Mouse (Mus musculus): ENCODE results near the gene Tmem59l. TPM values are rescaled to one million over a fixed set of nuclear protein-coding genes. Genes with fewer than 3 reads are reported as not detected.
"Not testable (repeated sequence)": the region's sequence is repeated elsewhere in the genome, so short reads cannot be mapped to it uniquely, and the experiment has no call there.

Gene Tmem59l
- 100 to 1,000 TPM; 312 to 335 TPM for total RNA-seq (2021)

DNA sequence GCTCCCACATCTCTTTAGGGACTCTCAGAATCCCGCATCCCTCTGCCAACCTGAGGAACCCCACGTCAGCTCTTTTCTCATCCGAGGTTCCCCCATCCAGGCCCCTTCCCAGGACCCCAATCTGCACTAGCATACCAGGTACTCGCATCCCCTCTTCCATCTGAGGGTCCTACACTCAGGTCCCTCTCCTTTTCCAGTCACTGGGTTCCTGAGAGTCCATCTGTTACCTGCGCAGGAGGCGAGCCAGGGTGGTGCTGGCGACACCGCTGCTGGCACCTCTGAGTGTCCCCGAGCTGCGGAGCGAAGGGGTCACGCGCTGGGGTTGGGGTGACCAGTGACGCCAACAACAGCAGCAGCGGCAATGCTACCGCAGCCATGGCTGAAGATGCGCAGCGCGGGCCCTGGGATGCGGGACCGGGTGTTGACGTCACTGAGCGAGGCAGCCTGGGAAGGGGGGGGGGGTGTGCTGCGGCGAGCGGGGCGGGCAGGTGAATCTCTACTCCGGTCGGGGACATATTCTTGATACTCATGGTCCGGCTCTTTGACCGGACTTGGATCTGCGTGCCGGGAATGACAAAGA is at the start of gene Tmem59l:
Gene Tmem59l (minus strand): TSS at position 418 of the 580 bp plus-strand sequence.
- DNase-seq, result no peak

DNA sequence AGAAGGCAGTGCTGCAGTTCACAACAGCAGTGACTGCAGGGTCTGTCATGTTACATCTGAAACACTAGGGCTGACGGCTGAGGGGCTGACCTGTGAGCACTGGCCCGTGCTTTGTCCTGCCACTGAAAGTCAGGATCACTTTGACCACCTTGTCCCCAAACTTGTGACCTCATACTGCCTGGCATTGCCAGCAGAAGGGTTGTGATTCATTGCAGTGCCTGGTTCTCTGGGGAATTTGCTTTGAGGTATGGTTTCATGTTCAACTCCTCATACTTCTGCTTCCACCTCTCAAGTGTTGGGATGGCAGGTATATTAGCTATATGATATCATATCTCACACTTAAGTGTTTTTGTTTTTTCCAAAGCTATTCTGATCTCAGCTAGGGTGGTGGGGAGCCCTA is 48.5 kb upstream of the Tmem59l start:
- DNase-seq, result no peak

DNA sequence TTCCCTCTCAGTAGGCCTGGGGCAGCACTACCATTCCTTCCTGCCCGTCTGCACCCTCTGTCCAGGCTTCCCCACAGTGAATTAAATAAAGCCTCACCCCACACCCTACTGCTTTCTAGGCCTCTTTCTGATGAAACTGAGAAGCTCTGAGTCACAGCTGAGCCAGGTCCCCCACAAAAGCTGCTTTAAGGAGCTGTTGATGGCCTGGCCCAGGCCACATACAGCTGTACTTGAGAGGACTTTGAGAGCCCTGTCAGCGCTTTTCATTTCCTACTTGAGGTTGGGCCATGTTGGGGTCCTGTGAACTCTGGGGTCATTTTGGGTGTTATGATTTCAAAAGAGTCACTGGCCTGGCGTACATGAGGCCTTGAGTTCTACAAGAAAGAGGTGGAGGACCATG is 48.1 kb upstream of the Tmem59l start:
- no peak for DNase-seq

DNA sequence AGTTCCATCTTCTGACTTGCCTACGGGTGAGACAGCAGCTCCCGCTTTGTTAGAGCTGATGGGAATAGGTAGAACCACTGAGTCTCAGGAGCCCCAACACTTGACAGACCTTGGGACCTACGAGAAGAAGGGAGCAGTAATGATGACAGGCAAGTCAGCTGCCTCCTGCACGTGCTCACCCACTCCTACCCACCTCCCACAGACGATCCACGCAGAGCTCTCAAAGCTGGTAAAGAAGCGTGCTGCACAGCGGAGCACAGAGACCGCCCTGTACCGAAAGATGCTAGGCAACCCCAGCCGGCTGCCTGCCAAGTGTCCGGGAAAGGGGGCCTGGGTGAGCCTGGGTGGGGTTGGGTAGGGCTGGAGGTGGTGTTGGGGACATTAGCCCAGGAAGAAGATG is 47.1 kb upstream of the Tmem59l start:
- no peak for DNase-seq

DNA sequence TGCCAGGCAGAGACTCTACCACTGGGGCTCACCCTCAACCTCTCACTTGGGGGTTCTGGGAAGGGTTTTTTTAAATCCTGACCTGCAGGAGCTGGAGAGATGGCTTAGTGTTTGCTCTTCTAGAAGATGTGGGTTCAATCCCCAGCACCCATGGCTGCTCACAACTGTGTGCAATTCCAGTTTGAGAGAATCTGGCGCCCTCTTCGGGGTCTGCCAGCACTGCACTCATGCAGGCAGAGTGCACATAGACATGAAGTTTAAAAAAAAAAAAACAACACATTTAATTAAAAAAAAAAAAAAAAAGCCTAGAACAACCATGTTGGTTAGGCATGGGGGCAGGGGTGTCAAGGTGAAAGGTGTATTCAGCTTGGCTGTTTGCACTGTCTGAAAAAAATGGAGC is 43.2 kb upstream of the Tmem59l start:
- no peak for DNase-seq

DNA sequence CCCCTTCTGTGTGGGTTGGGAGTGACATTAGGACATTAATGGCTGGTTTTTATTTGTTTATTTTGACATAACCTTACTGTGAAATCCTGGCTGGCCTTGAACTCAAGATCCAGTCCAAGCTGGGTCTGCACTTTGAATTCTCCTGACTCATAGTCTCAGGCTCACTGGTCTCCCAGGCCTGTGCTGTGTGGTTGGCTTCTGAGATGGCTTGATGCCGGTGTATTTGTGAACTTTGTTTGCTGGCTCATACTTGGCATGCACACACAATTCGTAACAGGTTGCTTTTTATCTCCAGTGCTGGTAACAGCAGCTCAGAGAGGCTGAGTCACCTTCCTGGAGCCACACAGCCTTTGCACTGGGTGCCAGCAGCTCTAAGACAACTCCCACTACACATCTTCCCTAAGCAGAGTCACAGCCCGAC is 42.6 kb upstream of the Tmem59l start:
- no peak for DNase-seq

DNA sequence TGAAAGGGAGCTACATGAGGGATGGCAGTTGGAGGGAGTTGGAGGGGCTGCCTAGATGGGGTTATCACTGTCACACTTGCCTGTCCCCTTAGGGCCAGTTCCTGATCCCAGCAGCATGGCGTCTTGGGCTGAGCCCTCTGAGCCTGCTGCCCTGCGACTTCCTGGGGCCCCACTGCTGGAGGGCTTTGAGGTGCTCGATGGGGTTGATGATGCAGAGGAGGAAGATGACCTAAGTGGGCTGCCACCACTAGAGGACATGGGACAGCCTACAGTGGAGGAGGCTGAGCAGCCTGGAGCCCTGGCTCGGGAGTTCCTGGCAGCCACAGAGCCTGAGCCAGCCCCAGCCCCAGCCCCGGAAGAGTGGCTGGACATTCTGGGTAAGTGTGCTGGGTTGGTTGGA is 42.1 kb upstream of the Tmem59l start:
- DNase-seq, result no peak

DNA sequence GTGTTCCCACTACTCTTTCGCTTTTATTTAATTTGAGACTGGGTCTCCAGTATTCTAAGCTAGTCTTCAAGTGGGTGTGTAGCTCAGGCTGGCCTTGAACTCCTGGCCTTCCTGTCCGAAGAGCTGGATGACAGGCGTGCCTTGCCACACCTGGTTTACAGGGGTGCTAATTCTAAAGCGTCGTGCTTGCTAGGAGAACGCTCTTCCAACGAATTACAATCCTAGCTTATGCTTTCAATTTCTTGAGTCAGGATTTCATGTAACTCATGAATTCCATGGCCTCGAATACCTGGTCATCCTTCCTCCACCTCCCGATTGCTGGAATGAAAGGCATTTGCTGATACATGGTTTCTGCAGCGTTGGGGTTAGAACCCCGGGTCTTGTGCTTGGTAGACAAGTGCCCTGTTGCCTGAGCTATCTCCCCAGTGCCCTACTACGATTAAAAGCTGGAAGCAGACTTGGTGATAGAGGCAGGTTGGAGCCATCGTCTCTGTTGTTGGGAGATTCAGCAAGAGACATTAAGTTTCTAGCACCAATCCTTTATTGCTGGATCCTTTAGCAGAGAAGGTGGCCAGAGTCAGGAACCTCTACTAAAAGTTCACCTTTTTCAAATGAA is 41.1 kb upstream of the Tmem59l start:
- no peak for DNase-seq

DNA sequence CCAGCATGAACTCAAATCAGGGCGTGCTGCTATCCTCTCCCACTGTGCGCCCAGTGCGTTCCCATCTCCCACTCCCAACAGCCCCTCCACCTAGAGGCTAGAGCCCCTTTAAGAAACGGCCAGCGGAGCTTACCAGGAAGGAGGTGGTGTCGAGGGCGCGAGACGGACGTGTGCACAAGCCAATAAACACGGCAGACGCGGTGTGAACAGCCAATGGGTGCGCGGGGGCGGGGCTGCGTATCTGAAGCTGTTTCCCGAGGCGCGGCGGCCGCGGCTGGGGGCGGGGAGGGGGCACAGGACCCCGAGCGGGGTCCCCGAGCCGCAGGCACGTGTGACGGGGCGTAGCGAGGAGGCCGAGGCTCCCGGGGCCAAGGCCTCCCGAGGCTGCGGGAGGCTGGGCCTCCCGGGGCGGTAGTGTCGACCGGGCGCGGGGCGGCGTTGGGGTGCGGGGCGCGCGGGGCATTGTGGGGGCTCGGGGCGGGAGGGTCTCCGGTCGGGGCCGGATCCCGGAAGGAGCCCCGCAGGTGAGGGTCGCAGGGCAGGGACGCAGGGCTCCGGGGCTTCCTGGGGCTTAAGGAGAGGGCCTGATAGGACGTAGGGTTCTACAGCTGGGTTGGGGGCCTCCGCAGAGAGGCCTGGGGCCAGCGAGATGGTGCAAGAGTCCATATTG is 40.5 kb upstream of the Tmem59l start, which contains the start of the genes Fkbp8 and Kxd1:
Gene Fkbp8 (plus strand): TSS at position 213 of the 670 bp plus-strand sequence.
Gene Kxd1 (minus strand): TSS at position 445 of the 670 bp plus-strand sequence.
- peak; percentile 98 to 99 for DNase-seq

DNA sequence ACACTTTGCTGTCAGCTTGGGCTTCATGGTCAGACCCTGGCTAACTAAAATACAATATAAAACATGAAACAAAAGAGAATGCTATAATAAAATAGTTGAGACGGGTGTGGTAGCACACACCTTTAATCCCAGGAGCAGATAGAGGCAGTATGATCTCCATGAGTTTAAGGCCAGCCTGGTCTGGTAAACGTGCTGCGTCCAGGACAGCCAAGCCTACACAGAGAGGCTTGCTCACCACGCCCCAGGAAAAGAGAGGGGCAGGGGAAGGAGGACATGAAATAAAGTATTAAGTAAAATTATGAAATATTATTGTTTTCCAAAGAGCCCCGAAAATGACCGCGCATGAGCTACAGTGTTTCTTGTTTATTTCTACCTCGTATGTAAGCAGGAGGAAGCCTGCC is 40.0 kb upstream of the Tmem59l start:
- no peak for DNase-seq

DNA sequence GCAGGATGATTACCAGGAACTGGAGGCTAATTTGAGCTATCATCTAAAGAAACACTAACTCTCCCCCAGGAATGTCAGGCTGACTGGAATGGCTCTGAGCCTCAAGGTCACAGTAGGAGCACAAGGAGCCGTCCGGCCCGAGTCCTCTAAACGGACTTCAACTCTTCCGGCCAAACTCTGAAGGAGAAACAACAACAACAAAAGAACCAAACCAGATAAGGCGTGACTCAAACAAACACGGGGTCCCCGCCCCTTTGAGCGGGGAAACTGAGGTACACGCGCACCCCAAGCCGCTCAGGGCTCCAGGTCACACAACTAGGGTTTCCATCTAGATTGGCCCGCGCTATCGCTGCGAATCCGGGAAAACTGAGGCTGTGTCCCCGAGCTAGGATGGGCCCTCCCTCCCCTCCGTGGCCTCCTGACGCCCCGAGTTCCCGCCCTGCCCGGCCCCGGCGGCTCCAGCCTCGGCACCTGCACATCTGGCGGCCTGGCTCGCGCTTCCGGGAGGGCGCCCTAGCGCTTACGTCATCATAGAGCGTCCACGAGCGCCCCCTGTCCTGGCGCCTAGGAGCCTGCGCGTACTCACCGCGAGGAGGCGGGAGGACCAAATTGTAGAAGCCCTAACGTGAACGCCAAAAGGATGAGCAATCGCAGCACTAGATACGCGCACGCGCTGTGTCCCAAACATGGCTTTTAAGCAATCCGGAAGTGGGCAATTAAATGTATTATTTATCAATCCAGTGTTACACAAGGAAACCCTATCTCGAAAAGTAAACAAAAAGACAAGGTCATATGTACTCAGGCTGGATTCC is 35.6 kb upstream of the Tmem59l start:
- DNase-seq, result peak; percentile 95 to 96

DNA sequence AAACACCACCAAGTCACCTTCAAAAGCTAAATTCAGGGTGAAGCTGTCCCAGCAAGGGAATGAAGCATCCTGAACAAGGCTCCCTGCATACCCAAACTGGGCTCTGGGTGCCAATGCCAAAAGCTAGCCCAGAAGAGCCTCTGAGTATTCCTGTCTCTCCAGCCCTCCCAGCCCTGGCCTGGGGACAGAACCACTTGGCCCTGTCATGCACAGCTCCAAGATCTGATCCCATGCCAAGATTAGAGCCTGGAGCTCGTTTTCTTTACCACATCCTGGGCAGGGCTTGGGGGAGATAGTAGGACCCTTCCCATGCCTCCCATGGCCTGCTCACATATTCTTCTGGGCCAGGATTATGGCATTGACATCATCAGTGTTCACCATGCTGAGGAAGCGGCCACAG is 32.4 kb upstream of the Tmem59l start:
- DNase-seq, result no peak

DNA sequence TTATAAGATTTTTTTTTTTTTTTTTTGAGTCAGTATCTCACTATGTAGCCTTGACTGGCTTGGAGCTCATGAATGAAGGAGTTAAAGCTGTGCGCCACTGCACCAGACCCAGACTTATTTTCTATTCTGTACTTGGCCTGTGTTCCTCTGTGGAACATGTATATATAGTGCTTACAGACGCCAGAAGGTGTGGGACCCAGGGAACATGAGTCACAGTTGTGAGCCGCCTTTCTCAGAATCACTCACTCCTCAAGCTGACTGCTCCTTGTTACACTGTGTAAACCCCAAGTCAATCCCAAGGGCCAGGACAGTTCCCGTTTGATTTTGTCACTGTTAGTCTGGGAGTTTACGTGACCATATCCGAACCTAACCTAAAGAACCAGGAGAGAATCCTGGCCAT is 31.9 kb upstream of the Tmem59l start:
- DNase-seq, result no peak

DNA sequence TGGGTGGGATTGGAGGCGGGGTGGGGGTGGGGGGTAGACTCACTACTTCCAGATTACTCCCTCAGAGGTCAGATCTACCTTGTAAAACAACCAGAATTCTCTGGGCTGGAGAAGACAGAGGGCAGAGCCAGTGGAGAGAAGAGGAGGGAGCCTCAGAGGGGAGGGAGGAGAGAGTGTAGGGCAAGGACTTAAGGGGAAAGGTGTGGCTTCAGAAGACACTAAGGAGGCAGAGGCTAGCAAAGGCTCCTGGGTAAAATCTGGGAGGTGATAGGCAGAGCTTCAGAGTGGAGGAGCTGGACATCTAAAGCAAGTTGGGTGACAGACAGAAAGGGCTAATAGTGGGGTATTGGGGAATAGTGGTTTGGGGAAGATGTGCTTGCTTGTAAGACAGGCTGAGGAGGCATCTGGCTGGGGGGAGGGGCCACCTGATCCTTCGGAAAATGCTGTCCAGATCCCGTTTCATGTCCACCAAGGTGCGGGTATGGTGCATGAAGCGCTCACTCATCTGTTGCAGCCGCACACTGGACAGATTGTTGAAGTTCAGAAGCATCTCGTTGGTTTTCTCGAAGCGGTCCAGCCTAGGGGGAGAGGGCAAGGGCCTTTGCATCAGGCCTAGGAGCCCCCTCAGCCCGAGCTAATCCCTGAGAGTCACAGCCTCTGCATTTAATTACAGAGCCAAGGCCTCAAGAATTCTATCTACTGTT is 30.9 kb upstream of the Tmem59l start:
- DNase-seq, result no peak

DNA sequence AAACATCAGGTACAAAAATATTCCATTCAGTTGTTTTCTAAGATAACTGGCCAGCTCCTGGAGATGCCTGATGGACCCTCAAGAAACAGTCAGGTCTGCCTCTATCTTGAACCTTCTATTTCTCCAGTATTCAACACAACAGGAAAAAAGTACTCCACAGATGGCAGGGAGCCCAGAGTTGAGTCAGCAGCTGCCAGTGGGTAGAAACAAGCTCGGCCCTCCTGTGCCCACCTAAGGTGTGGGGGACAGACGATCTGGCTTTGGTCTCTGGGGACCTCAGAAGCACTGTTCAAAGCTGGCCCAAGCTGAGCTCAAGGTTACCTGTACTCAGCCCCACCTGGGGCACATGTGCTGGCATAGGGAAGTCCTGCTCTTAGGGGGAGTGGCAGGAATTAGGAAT is 26.3 kb upstream of the Tmem59l start:
- no peak for DNase-seq

DNA sequence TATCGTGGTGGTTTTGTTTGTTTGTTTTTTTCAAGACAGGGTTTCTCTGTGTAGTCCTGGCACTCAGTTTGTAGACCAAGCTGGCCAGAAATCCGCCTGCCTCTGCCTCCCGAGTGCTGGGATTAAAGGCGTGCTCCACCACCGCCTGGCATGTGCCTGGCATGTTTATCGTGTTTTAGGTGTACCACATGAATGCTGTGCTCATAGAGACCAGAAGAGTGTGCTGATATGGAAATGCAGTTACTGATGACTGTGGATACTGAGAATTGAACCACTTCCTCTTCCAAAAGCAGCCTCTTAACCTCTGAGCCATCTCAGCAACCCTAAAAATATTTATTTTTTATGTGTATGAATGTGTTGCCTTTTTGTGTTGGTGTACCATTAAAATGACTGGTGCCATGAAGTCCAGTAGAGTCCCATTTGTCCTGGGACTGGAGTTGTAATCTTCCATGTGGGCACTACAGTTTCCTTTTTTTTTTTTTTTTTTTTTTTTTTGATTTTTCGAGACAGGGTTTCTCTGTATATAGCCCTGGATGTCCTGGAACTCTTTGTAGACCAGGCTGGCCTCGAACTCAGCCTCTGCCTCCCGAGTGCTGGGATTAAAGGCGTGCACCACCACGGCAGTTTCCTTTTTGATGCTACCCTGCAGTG is 25.2 kb upstream of the Tmem59l start:
- DNase-seq, result no peak

DNA sequence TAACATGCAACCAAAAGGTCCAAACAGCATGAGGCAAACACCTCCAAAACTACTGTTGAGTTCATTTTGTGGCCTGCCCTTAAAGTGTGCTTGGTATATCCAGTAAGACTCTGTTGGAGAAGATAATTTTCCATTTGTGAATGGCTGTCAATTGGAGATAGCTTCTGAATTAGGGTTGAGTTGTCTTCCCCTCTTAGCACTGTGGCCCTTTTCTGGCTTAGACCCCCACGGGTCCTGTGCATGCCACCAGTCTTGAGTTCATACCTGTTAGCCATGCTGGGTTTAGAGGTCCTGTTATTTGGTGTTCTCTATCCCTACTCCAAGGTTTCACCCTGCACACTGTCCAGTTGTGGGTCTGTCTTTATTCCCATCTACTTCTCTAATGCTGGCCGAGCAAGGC is 24.6 kb upstream of the Tmem59l start:
- no peak for DNase-seq

DNA sequence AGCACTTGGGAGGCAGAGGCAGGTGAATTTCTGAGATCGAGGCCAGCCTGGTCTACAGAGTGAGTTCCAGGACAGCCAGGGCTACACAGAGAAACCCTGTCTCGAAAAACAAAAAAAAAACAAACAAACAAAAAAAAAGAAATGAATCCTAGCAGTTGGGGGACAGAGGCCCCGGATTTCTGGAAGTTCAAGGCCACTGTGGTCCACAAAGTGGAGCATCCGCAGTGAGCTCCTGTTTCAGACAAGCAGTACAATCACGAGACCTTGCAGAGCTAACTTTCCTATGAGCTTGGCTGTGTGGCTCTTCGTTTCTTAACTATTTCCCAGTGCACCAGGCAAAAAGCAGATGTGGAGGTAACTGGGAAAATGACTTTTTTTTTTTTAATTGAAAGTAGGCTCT is 24.0 kb upstream of the Tmem59l start:
- not testable (repeated sequence) for DNase-seq

DNA sequence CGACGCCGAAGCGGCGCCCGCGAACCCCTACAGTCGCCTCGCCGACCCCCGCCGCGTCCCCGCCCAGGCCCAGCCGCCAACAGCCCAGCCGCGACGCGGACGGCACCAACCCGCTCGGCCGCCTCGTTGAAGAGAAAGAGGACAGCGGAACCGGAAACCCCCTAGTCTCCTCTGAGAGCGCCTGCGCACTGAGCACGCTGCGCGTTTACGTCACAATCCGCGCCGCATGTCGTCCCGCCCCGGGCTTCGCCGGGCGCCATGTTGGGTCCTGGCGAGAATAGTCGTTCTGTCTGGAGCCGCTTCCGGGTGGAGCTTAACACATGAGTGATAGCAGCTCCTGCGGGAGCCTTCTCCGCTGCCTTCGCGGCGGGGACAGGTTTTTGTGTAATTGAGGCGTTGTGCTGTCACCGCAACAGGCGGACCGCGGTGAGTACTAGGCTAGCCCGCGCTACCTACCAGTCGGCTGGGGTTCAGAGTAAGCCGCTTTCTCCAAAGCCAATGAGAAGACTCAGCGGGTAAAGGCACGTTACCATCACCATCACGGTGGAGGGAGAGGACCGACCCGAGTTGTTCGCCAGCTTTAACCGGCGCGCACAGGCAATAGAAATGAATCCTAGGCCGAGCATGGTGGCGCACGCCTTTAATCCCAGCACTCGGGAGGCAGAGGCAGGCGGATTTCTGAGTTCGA is 23.2 kb upstream of the Tmem59l start, which contains the start of gene Uba52:
Gene Uba52 (minus strand): TSS at position 574 of the 688 bp plus-strand sequence.
- DNase-seq, result peak; percentile 98

DNA sequence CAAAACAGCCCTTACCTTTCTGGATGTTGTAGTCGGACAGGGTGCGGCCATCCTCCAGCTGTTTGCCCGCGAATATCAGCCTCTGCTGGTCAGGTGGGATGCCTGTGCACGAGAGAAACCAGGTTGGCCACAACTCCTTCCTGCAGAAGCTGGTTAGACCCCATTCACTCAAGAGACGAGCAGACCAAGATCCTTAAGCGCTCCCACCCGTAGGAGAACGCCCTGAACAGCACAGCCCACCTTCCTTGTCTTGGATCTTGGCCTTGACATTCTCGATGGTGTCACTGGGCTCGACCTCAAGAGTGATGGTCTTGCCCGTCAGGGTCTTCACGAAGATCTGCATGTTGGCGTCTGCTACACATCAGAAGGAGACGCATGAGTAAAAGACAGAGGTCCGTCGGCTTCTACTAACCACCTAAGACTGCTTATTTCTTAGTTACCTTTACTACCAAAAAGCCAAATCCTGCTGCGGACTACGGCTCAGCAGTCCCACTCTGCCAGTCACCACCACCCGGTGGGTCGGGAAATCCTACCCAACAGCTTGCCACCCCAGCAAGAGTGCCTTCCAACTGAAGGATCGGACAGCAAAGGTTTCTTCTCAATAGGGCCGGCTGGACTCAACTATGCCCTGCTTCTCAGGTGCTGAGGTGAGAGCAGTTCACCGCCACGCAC is 22.3 kb upstream of the Tmem59l start:
- DNase-seq, result no peak

DNA sequence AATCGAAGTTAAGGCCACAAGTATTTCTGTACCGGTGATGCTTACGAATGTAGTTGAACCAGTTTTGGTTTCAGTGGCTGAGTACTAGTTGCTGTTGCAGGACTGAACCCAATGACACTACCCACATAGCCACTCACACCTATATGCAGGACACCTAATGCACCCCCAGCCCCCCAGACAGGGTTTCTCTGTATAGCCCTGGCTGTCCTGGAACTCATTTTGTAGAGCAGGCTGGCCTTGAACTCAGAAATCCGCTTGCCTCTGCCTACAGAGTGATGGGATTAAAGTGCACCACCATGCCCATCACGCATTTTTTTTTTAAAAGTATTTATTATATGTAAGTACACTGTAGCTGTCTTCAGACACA is 19.9 kb upstream of the Tmem59l start:
- no peak for DNase-seq

Data from layer of hippocampus, postnatal 36 days (tissue).